Mouse (Mus musculus): Measurements from ENCODE around the gene Gjc3. TPM values are rescaled to one million over a fixed set of nuclear protein-coding genes. Genes with fewer than 3 reads are reported as not detected.

The Gjc3 gene
- polyA plus RNA-seq, 1 experiment from 2014 or later = 0.92 TPM

DNA sequence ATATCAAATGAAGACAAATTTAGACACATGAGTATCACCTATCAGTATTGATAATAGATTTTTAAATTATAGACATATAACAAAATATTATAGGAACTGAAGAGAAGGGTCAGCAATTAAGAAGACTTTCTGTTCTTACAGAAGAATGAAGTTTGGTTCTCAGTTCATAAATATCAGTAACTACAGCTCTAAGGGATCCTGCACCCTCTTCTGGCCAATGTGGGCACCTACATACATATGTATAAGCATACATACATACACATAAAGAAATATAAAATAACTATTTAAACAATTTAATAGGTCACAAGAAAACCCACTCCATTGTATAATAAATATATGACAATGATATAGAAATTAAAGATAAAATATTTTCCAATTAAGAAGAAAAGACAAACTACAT lies 48.4 kb downstream of the Gjc3 start:
- H3K4me3 ChIP-seq (replicated peaks) = no peak overlapping the region
- no peak overlapping the region for H3K4me2 ChIP-seq (replicated peaks)
- H3K4me1 ChIP-seq = no peaks in the 10 kb centered on the region
- no peak overlapping the region for H3K27ac ChIP-seq (replicated peaks)
- H3K9ac ChIP-seq = no peak overlapping the region
- H3K27me3 ChIP-seq = no peaks in the 10 kb centered on the region
- no peak for ATAC-seq (ENCODE audit: insufficient number of reproducible peaks, low FRiP score, low TSS enrichment, low read depth)
- no peaks in the 10 kb centered on the region for H3K36me3 ChIP-seq
- no peaks in the 10 kb centered on the region for H3K9me3 ChIP-seq (replicated peaks)

DNA sequence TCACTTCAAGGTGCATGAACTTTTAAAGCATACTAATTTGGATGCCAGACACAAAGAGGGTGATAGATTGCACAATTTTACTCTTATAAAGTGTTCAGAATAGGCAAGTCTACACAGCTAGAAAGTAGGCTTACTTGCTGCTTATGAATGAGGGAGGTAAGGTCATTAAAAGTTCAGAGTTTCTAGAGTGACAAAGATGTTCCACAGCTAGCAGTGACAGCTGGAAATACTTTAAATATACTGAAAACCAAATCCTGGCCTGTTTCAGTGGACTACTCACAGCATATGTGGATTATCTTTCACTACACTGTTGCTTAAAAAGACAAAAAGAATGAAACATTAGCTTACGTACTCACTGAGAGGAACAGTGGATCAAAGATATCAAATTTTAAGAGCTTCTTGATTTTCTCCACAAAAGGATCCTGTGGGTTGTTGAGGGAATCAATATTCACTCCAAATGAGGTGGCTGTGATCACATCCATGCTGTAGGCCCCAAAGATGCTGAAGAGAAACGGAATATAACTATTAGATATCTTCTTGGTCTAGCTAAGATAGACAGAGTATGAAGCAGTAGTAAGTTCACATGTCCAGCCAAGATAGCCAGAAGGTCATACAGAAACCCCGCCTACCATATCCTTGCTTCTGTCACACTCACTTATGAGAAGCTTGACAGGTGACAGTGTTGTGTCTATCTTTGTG lies 53.2 kb downstream of the Gjc3 start:
- no peak for ATAC-seq (ENCODE audit: insufficient number of reproducible peaks, low FRiP score, low TSS enrichment, low read depth)

More for the DNA sequence above, 53.2 kb downstream of the Gjc3 start:
- H3K4me2 ChIP-seq (replicated peaks) = no peak overlapping the region
- WGBS = 65% methylated on average over 3 of the region's 3 CpGs
- no peak overlapping the region for H3K9ac ChIP-seq
- no peaks in the 10 kb centered on the region for H3K4me1 ChIP-seq
- no peaks in the 10 kb centered on the region for H3K9me3 ChIP-seq (replicated peaks)
- H3K36me3 ChIP-seq = no peaks in the 10 kb centered on the region
- no peak overlapping the region for H3K4me3 ChIP-seq (replicated peaks)
- H3K27me3 ChIP-seq = no peaks in the 10 kb centered on the region
- no peak overlapping the region for H3K27ac ChIP-seq (replicated peaks)

Other genes starting within 250 kb of the Gjc3 start
- gene Nyap1, start 221.5 kb downstream of the Gjc3 start, polyA plus RNA-seq (2015; fragmentation: Nextera tagmentation; extraction: Ambion mirVana) = 4.6 and 4.7 TPM in 2 replicates
- 167 and 175 TPM in 2 replicates for gene Tsc22d4, start 217.4 kb downstream of the Gjc3 start, polyA plus RNA-seq (2015; fragmentation: Nextera tagmentation; extraction: Ambion mirVana)
- gene Ppp1r35, start 184.2 kb downstream of the Gjc3 start, polyA plus RNA-seq (2015; fragmentation: Nextera tagmentation; extraction: Ambion mirVana) = 34.5 and 39.9 TPM in 2 replicates
- gene Mepce, start 175.4 kb downstream of the Gjc3 start, polyA plus RNA-seq (2015; fragmentation: Nextera tagmentation; extraction: Ambion mirVana) = 12.4 and 13.7 TPM in 2 replicates
- 22.4 and 26.1 TPM in 2 replicates for gene Zcwpw1, start 175.3 kb downstream of the Gjc3 start, polyA plus RNA-seq (2015; fragmentation: Nextera tagmentation; extraction: Ambion mirVana)
- gene Pilra, start 126.8 kb downstream of the Gjc3 start, polyA plus RNA-seq (2015; fragmentation: Nextera tagmentation; extraction: Ambion mirVana) = 0.68 and 1.5 TPM in 2 replicates
- gene Pilrb1, start 105.0 kb downstream of the Gjc3 start, polyA plus RNA-seq (2015; fragmentation: Nextera tagmentation; extraction: Ambion mirVana) = 0.19 TPM in 1 of 2 replicates, not detected in the other
- 0.39 and 1.2 TPM in 2 replicates for gene Pilrb2, start 91.3 kb downstream of the Gjc3 start, polyA plus RNA-seq (2015; fragmentation: Nextera tagmentation; extraction: Ambion mirVana)
- gene Cyp3a13, start 41.5 kb downstream of the Gjc3 start, polyA plus RNA-seq (2015; fragmentation: Nextera tagmentation; extraction: Ambion mirVana) = 0.17 and 0.33 TPM in 2 replicates
- 0.17 TPM in 1 of 2 replicates, not detected in the other for gene Azgp1, start 18.4 kb upstream of the Gjc3 start, polyA plus RNA-seq (2015; fragmentation: Nextera tagmentation; extraction: Ambion mirVana)
- gene Smok3a, start 58.2 kb upstream of the Gjc3 start, polyA plus RNA-seq (2015; fragmentation: Nextera tagmentation; extraction: Ambion mirVana) = not detected in 2 replicates
- gene Smok3b, start 58.3 kb upstream of the Gjc3 start, polyA plus RNA-seq (2015; fragmentation: Nextera tagmentation; extraction: Ambion mirVana) = not detected in 2 replicates
- not detected in 2 replicates for gene Smok3c, start 90.1 kb upstream of the Gjc3 start, polyA plus RNA-seq (2015; fragmentation: Nextera tagmentation; extraction: Ambion mirVana)
- gene Zkscan1, start 122.0 kb upstream of the Gjc3 start, polyA plus RNA-seq (2015; fragmentation: Nextera tagmentation; extraction: Ambion mirVana) = 16.5 and 17.8 TPM in 2 replicates
- 54.0 and 58.1 TPM in 2 replicates for gene Zscan21, start 153.8 kb upstream of the Gjc3 start, polyA plus RNA-seq (2015; fragmentation: Nextera tagmentation; extraction: Ambion mirVana)
- gene Zfp113, start 192.6 kb upstream of the Gjc3 start, polyA plus RNA-seq (2015; fragmentation: Nextera tagmentation; extraction: Ambion mirVana) = 17.4 and 19.9 TPM in 2 replicates
- gene Cops6, start 198.0 kb upstream of the Gjc3 start, polyA plus RNA-seq (2015; fragmentation: Nextera tagmentation; extraction: Ambion mirVana) = 303 and 321 TPM in 2 replicates
- 26.9 and 27.4 TPM in 2 replicates for gene Ap4m1, start 208.9 kb upstream of the Gjc3 start, polyA plus RNA-seq (2015; fragmentation: Nextera tagmentation; extraction: Ambion mirVana)
- gene Mcm7, start 209.3 kb upstream of the Gjc3 start, polyA plus RNA-seq (2015; fragmentation: Nextera tagmentation; extraction: Ambion mirVana) = 141 and 142 TPM in 2 replicates
- 77.2 and 87.7 TPM in 2 replicates for gene Taf6, start 224.4 kb upstream of the Gjc3 start, polyA plus RNA-seq (2015; fragmentation: Nextera tagmentation; extraction: Ambion mirVana)
- gene Cnpy4, start 224.4 kb upstream of the Gjc3 start, polyA plus RNA-seq (2015; fragmentation: Nextera tagmentation; extraction: Ambion mirVana) = 61.1 and 65.6 TPM in 2 replicates
- 8.5 and 8.6 TPM in 2 replicates for gene Mblac1, start 231.2 kb upstream of the Gjc3 start, polyA plus RNA-seq (2015; fragmentation: Nextera tagmentation; extraction: Ambion mirVana)